Mouse (Mus musculus): ENCODE measurements around the gene Jsrp1. TPM values are rescaled to one million over a fixed set of nuclear protein-coding genes. Genes with fewer than 3 reads are reported as not detected.

Jsrp1 gene
- polyA plus RNA-seq (2017; shearing (Covaris generic)) = not detected

DNA sequence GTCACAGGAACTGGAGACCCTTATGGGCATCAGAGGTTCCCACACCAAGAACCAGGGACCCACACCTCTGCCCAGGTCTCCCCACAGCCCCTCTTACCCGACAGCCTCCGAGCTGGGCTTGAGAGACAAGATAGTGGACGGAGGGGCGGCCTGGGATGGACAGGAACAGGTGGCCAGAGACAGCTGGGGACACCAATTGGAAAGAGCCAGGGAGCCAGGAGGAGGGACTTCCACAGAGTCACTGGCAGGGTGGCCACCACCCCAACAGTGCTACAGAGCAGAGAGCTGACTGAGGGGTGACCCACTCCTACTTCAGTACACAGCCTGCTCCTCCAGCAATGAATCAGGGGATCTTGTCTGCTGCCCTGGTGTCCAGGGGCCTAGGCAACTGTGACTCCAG lies at the start of gene Jsrp1:
Gene Jsrp1 (minus strand): TSS at position 133 of the 400 bp plus-strand sequence.

DNA sequence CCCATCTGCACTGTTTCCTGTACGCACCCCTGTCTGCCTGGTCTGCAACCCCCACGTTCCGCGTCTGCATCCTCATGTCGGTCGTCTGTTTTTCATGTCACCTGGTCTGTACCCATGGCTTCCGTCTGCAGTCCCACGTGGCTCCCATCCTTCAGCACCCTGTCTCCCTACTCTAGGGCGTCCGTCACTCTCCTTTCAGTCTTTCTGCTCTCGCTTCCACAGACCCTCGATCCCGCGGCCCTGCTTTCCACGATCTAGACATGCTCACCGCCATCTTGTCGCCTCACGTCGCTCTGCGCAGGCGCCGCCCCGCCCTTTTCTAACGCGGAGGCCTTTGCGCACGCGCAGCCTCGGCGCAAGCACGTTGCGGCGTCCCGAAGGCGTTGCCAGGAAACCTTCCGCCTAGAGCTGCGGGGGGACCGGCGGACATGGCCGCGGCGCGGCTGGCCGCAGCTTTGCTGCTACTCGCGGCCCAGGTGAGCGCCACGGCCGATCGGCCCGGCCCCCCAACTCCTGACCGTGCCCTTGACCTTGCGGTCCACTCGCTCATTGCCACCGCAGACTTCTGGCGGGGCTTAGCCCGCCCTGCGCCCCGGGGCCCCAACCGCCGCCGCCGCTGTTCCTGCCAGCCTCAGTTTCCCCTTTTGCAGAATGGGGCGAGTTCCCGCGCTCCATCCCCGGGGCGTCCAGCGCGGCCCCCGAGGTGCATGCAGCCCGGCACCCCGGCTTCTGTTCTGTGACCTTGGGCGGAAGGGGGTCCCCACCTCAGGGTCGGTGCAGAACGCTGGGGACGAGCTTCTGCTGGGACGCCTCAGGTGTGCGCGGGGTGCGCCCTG lies 41.8 kb upstream of the Jsrp1 start, which contains the start of the genes Lsm7 and Sppl2b:
Gene Lsm7 (minus strand): TSS at position 297 of the 836 bp plus-strand sequence.
Gene Sppl2b (plus strand): TSS at position 363 of the 836 bp plus-strand sequence.

GRCm38 (mm10) chr10:80843931-80844547 lies 30.7 kb upstream of the Jsrp1 start, which contains the start of gene Lingo3:
Gene Lingo3 (minus strand): TSS chr10:80844039.

GRCm38 (mm10) chr10:80826151-80827062 lies 13.1 kb upstream of the Jsrp1 start, which contains the start of gene Oaz1:
Gene Oaz1 (plus strand): TSS chr10:80826656.

GRCm38 (mm10) chr10:80804916-80805315 lies 8.4 kb downstream of the Jsrp1 start, which contains the start of gene Amh:
Gene Amh (plus strand): TSS chr10:80805243.

DNA sequence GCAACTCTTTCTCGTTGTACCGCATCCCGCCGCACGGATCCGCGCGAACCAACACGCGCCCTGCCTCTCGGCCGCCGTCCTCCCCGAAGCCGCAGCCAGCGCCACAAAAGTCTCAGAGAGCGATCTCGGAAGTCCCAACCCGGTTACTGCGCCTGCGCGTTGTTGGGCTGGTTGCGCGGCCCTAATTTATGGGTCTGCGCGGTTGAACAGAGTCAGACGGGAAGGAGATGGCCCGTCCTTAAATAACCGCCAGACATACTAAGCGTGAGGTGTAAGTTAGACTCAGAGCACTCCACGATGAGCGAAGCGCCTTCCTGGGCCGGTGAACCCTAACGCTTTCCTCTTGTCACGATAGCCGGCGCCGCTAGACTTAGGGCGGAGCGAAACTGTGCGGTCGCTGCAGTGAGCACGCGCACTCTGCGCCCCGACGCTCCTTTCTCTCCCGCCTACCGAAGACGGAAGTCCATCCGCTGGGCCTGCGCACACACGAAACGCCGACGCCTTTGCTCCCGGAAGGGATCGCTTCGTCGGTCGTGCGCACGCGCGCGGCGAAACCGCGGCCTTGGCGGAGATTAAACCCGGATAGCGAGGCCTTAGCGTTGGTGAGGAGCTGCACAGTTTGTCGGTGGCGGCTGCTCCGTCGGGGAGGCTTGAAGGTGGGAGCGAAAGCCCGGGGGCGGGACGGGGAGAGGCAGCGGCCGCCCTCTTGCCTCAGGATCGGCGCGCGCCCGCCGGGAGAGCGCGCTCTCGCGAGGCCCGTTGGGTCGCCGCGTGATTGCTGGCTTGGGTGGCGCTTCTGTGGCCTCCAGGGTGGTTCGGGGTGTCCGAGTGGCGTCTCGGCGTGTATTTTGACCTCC lies 14.9 kb downstream of the Jsrp1 start, which contains the start of the genes Sf3a2 and Plekhj1:
Gene Sf3a2 (plus strand): TSS at position 49 of the 857 bp plus-strand sequence.
Gene Plekhj1 (minus strand): TSS at position 477 of the 857 bp plus-strand sequence.

Other genes with a start within 250 kb of the Jsrp1 start
- gene Klf16, start 236.2 kb downstream of the Jsrp1 start, polyA plus RNA-seq (2017; shearing (Covaris generic)) = 0.87 TPM
- 23.8 TPM for gene Abhd17a, start 223.2 kb downstream of the Jsrp1 start, polyA plus RNA-seq (2017; shearing (Covaris generic))
- gene Scamp4, start 210.6 kb downstream of the Jsrp1 start, polyA plus RNA-seq (2017; shearing (Covaris generic)) = 128 TPM
- 5.2 TPM for gene Adat3, start 210.6 kb downstream of the Jsrp1 start, polyA plus RNA-seq (2017; shearing (Covaris generic))
- 6.8 TPM for gene Gm49322, start 207.5 kb downstream of the Jsrp1 start, polyA plus RNA-seq (2017; shearing (Covaris generic))
- gene Csnk1g2, start 190.7 kb downstream of the Jsrp1 start, polyA plus RNA-seq (2017; shearing (Covaris generic)) = 9.4 TPM
- 4.2 TPM for gene Btbd2, start 156.4 kb downstream of the Jsrp1 start, polyA plus RNA-seq (2017; shearing (Covaris generic))
- gene Mknk2, start 135.4 kb downstream of the Jsrp1 start, polyA plus RNA-seq (2017; shearing (Covaris generic)) = 15.4 TPM
- gene Mob3a, start 111.5 kb downstream of the Jsrp1 start, polyA plus RNA-seq (2017; shearing (Covaris generic)) = 385 TPM
- 188 TPM for gene Izumo4, start 111.3 kb downstream of the Jsrp1 start, polyA plus RNA-seq (2017; shearing (Covaris generic))
- gene Ap3d1, start 71.2 kb downstream of the Jsrp1 start, polyA plus RNA-seq (2017; shearing (Covaris generic)) = 34.9 TPM
- 7.6 TPM for gene Dot1l, start 58.3 kb downstream of the Jsrp1 start, polyA plus RNA-seq (2017; shearing (Covaris generic))
- 98.7 TPM for gene Sf3a2, start 15.3 kb downstream of the Jsrp1 start, polyA plus RNA-seq (2017; shearing (Covaris generic))
- 166 TPM for gene Plekhj1, start 14.9 kb downstream of the Jsrp1 start, polyA plus RNA-seq (2017; shearing (Covaris generic))
- not detected for gene Amh, start 8.3 kb downstream of the Jsrp1 start, polyA plus RNA-seq (2017; shearing (Covaris generic))
- 2,307 TPM for gene Oaz1, start 13.2 kb upstream of the Jsrp1 start, polyA plus RNA-seq (2017; shearing (Covaris generic))
- not detected for gene Lingo3, start 30.5 kb upstream of the Jsrp1 start, polyA plus RNA-seq (2017; shearing (Covaris generic))
- 236 TPM for gene Lsm7, start 41.7 kb upstream of the Jsrp1 start, polyA plus RNA-seq (2017; shearing (Covaris generic))
- 35.5 TPM for gene Sppl2b, start 41.8 kb upstream of the Jsrp1 start, polyA plus RNA-seq (2017; shearing (Covaris generic))
- gene Tmprss9, start 58.4 kb upstream of the Jsrp1 start, polyA plus RNA-seq (2017; shearing (Covaris generic)) = not detected
- gene Timm13, start 87.5 kb upstream of the Jsrp1 start, polyA plus RNA-seq (2017; shearing (Covaris generic)) = 269 TPM
- 10.1 TPM for gene Lmnb2, start 104.7 kb upstream of the Jsrp1 start, polyA plus RNA-seq (2017; shearing (Covaris generic))
- 80.1 TPM for gene Gadd45b, start 116.6 kb upstream of the Jsrp1 start, polyA plus RNA-seq (2017; shearing (Covaris generic))
- 0.14 TPM for gene Gng7, start 201.4 kb upstream of the Jsrp1 start, polyA plus RNA-seq (2017; shearing (Covaris generic))
- not detected for gene Diras1, start 212.2 kb upstream of the Jsrp1 start, polyA plus RNA-seq (2017; shearing (Covaris generic))
- 11.8 TPM for gene Slc39a3, start 223.9 kb upstream of the Jsrp1 start, polyA plus RNA-seq (2017; shearing (Covaris generic))
- gene Sgta, start 246.7 kb upstream of the Jsrp1 start, polyA plus RNA-seq (2017; shearing (Covaris generic)) = 113 TPM